Mouse (Mus musculus) right cerebral cortex, postnatal 4 days (tissue): ENCODE results near the gene Brca2.

Experiments used
- DNase-seq: peaks from one replicate; pipeline ENCODE4 v3.0.0-alpha.2; 2022

Brca2 gene

DNA sequence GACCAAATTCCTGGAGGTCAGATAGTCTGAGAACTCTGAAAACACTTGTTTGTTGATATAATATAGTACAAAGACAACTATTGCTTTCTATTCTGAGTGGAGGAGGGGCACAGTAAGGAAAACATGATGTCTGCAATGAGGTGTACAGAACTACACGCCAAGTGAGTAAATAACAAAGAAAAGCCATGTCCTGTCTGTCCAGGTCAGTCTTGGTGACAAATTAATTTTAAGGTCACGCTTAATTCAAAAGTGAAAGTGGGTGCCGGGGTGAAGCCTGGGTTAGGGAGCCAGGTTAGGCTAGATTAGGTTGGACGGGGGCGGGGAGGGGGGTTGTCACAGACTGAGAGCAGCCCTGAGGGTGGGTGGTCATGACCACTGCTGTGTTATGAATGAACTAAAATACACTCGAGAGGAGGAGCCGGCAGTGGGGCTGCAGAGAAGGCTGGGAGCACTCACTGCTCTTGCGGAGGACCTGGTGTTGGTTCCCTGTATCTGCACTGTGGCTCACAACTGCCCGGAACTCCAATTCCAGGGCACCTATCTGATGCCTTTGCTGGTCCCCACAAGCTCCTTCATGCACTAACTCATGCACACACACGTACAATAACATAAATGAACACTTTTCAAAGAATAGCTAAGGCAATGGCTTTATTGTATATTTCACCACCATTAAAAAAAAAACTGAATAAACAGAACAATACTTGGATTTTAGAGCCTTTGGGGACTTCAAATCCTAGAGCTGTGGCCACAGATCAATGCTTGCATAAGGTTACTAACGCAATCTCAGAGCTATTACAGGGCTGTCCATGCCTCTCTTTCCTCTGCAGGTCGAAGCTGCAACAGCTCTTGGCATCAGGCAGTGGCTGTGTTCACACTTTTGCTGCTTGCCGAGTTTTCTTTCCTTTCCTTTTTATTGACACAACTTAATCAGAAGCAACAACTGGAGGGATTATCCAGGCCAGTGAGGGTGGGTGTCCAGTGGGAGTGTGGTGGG, 77.2 kb downstream of the Brca2 start:
- DNase-seq = no peak

DNA sequence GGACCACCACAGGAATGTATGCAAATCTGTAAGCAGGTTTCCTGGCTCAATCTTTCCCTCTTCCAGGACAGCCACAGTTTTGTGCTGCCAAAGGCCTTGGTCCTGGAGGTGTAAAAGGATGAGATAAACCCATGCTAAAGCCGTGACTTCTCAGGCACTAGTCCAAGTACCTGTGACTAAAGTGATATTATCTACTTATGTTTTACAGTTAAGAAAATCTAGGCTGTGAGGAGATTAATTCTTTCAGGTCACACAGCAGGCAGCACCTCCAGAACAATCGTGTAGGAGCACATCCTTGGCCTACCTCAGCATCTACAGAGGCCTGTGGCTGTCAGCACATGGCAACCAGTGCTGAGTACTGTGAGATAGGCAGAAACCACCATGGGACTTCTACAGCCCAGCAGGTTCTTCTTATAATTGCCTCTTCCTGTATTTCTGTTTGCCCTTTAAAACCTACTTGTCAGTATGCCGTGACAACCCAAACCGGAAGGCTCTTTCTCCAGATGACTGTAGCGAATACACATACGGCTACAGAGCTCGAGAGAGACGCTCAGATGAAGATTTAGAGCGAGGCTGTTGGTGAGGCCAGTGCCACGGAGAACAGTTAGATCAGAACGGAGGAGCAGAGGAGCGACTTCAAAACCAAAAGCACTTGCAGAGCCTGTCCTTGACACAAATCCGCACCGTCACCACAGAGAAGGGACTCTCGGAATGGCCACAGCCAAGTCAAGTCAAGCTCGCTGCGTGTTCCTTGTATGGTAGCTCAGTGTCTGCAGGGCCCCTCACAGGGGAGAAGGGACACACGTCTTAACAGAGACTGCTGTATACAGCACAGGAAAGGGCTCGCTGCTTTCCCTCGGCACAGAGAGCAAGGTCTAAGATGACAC, 78.4 kb downstream of the Brca2 start:
- peak; percentile 14 for DNase-seq

DNA sequence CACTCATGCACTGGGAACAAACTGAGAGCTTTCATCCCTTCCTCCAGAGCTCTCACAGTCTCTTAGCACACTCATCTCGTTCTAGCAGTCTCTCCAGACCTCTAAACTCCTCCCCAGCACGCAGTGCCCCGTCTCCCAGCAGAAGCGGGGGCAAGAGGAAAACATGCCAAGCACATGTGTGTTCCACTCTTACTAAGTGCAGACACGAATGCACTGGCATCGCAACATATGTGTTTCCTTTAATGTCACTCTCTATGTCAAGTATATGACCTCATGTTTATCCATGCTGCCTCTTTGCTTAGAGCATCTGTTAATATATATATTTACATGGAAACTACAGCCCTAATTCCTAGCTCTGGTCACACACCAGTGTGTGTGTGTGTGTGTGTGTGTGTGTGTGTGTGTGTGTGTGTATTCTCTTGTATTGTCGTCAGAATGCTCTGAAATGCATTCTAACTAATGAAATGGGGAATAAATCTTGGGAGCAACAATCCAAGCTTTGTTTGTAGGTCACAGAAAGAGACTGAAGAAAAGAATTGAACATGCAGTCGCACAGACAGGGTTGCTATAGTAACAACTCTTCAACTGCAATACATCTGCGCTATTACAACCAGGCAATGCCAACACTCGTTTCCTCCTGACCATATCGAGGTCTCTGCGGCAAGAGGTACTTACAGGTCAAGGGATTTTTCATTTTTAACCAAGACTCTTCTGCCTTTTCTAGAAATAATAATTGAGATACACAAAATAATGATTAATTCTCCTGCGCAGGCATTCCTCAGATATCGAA, 79.2 kb downstream of the Brca2 start:
- no peak for DNase-seq

DNA sequence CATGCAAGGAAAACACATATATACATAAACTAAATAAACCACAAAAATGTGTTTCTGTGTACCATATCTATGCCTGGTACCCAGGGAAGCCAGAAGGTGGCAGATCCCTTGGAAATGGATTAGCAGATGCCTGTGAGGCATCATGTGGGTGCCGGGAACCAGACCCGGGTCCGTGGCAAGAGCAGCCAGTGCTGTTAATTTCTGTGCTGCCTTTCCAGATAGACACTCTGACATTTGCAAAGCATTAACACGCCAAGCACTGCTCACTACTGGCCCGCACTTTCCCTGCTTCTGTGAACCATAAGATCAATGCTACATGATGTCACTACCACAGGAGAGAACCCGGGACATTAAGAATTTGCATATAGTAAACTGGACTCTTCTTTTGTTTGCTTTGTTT, 83.7 kb downstream of the Brca2 start:
- no peak for DNase-seq

DNA sequence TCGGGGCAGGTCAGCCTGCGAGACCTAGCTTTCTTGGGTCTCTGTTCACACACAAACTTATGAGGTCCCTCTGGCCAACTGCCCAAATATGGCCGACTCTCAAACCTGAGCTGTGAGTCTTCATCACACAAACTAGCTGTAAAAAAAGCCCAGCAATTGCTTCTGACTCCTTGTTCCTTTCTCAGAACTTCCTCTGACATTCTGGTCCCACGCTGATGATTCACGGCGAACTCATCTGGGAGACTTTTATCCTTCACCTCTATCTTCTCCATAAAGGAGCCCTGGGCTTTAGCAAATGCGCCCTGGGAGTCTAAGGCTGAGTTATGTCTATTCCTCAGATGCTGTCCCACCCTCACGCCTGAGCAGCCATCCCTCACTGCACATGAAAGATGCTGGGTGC, 85.2 kb downstream of the Brca2 start:
- DNase-seq = no peak

DNA sequence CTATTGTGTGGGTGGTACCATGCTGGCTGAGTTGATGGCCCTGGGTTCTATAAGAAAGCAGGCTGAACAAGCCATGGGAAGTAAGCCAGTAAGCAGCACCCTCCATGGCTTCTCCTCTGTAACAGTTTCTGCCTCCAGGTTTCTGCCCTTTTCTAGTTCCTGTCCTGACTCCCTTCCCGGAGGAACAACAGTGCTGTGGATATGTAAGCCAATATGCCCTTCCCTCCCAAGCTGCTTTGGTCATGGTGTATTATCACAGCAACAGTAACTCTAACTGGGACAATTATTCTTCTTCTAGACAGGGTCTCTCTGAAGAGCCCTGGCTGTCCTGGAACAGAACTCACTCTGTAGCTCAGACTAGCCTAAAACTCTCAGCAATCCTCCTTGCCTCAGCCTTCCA, 88.7 kb downstream of the Brca2 start:
- DNase-seq = no peak

DNA sequence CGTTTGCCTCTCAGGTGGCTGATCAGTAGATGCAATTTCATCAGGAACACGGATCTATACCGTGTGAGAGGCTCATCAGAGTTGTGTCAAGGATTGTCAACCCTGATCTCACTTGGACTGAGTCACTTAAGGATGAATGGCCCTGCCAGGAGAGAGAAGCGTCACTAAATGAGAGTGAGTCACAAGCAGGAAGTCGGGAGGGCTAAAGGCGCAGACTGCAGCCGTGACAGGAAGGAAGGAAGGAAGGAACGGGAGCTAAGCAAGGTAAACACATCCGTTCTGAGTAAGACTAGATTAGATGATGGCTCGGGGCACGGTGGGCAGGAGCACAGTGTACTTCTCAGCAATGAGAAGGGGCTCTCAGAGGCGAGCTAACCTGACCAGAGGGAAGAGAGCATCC, 89.3 kb downstream of the Brca2 start:
- DNase-seq = no peak

DNA sequence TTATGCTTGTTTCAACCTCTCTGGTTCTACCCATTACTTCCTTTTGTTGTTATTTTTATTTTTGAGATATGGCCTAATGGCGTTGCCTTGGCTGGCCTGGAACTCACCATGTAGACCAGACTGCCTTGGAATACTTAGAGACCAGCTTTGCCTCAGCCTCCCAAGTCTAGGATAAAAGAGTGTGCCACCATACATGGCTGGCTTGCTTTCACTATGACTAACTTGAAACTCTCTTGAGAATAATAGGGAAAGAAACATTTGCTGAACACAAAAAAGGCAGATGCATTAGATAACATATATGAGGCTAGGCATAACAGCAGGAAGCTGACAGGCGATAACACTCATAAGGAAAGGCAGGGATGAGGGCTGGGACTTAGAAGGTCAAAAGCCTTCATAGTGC, 91.6 kb downstream of the Brca2 start:
- DNase-seq = no peak

DNA sequence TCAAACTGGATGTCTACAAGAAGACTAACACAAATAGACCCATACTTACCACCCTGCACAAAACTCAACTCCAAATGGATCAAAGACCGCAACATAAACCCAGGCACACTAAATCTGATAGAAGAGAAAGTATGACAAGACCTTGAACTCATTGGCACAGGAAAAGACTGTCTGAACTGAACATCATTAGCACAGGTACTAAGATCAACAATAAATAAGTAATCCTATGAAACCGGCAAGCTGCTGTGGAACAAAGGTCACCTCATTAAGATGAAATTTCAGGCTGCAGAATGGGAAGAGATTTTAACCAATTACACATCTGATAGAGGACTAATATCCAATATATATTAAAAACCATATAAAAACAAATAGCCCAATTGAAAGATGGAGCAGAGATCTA, 93.8 kb downstream of the Brca2 start:
- DNase-seq = no peak

DNA sequence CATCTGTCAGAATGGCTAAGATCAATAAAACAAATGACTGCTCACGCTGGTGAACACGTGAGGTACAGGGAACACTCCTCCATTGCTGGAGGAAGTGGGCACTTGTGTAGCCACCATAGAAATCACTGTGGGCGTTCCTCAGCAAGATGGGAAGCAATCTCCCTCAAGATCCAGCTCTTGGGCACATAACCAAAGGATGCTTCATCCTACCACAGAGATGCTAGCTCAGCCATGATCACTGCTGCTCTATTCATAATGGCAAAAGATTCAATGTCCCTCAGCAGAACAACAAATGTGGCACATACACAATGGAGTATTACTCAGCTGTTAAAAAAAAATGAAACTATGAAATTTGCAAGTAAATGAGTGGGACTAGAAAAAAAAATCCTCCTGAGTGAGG, 94.3 kb downstream of the Brca2 start:
- no peak for DNase-seq

DNA sequence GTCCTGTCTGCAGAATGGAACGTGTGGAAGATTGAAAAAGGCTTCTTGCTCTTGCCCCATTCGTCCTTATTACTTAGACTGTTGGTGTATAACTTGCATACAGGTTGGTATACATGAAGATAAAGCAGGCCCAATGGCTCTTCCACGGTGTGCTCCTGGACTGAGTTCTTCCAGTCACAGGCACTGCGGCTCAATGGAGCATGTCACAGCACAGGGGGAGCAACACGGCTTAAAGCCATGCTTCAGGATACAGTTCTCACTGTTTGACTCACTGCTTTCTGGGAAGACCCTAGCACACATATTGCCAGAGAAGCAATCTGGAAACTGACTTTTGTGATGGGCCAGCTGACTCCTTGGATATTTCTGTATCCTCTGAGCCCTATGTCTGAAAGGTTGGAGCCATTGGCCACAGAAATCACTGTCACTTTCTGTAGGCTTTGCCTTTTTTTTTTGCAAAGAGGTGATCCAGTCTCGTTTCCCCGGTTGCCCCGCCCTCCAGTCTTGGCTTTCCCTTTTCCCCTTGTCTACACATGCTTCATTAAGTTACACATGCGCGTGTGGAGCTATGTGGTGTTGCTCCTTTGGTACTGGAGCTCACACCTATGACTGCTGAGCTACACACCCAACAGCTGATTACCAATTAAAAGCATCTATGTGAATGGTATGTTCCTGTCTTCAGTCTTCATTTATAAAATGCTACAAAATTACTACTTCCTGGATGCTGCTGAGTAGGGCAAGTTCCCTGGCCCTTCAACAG, 96.3 kb downstream of the Brca2 start:
- no peak for DNase-seq
